Mouse (Mus musculus) CH12.LX (cell line): ENCODE measurements around the gene Ccdc136.
A peak's percentile ranks its signal among the peaks of the same experiment; 100 is the strongest.

Experiments
- BHLHE40 ChIP-seq: IDR thresholded peaks from 2 replicates; pipeline ENCODE4 v1.6.1; 2011; ENCODE audit warnings: mild to moderate bottlenecking, low read depth, low read length, improper control_type of control experiment
- CTCF ChIP-seq, 2 experiments: IDR thresholded peaks in 1 of 2; conservative IDR thresholded peaks in 1 of 2; 2 replicates each; pipeline ENCODE4 v1.5.1; 2011 to 2012; ENCODE audit warnings: low read depth in 2 of 2, low read length in 2 of 2, improper control_type of control experiment in 1 of 2, inconsistent platforms in 1 of 2, mild to moderate bottlenecking in 1 of 2, moderate library complexity in 1 of 2
- EP300 ChIP-seq: IDR thresholded peaks from 2 replicates; pipeline ENCODE4 v1.6.1; 2011; ENCODE audit warnings: low read length, improper control_type of control experiment
- IRF4 ChIP-seq: IDR thresholded peaks from 2 replicates; pipeline ENCODE4 v1.6.1; 2014; ENCODE audit warnings: low read depth, mild to moderate bottlenecking, inconsistent platforms, low read length, improper control_type of control experiment
- KAT2A ChIP-seq: IDR thresholded peaks from 2 replicates; pipeline ENCODE4 v1.6.1; 2012; ENCODE audit warnings: low read length, improper control_type of control experiment, inconsistent platforms; ENCODE audit not compliant: insufficient replicate concordance
- MAFK ChIP-seq: IDR thresholded peaks from 2 replicates; pipeline ENCODE4 v1.6.1; 2011; ENCODE audit warnings: low read length, improper control_type of control experiment; ENCODE audit not compliant: insufficient replicate concordance
- MAZ ChIP-seq: IDR thresholded peaks from 2 replicates; pipeline ENCODE4 v1.6.1; 2012; ENCODE audit warnings: low read depth, mild to moderate bottlenecking, inconsistent platforms, low read length, improper control_type of control experiment, moderate library complexity
- POLR2A ChIP-seq: IDR thresholded peaks from 2 replicates; pipeline ENCODE4 v1.6.1; 2011; ENCODE audit warnings: low read depth, mild to moderate bottlenecking, improper control_type of control experiment, low read length
- TBP ChIP-seq: conservative IDR thresholded peaks from 2 replicates; pipeline ENCODE4 v1.6.1; 2011; ENCODE audit warnings: low read depth, low read length, improper control_type of control experiment
- TCF12 ChIP-seq: IDR thresholded peaks from 2 replicates; pipeline ENCODE4 v1.6.1; 2014; ENCODE audit warnings: low read depth, mild to moderate bottlenecking, inconsistent platforms, low read length, improper control_type of control experiment

GRCm38 (mm10) chr6:29436461-29436934, 40.4 kb downstream of the Ccdc136 start:
- TF ChIP-seq CTCF (conservative IDR thresholded peaks at IDR 0.05 in 1 of 2, IDR thresholded peaks at IDR 0.05 in 1 of 2; ENCODE audit: low read depth in 2 of 2, low read length in 2 of 2) (no peak), POLR2A (no peak), KAT2A (no peak), EP300 (no peak), TCF12 (no peak), BHLHE40 (no peak), MAZ (no peak), TBP (no peak), IRF4 (peak; percentile 71; the same call in 1 of the 2 replicates), MAFK (no peak)
